Mouse (Mus musculus): ENCODE data around the gene Pcolce. TPM values are rescaled to one million over a fixed set of nuclear protein-coding genes. Genes with fewer than 3 reads are reported as not detected.
A peak's percentile ranks its signal among the peaks of the same experiment; 100 is the strongest.
"Not testable (repeated sequence)": the region's sequence is repeated elsewhere in the genome, so short reads cannot be mapped to it uniquely, and the experiment has no call there.

Pcolce gene
- polyA plus RNA-seq, 1 experiment from 2014 or later: 49.2 TPM

DNA sequence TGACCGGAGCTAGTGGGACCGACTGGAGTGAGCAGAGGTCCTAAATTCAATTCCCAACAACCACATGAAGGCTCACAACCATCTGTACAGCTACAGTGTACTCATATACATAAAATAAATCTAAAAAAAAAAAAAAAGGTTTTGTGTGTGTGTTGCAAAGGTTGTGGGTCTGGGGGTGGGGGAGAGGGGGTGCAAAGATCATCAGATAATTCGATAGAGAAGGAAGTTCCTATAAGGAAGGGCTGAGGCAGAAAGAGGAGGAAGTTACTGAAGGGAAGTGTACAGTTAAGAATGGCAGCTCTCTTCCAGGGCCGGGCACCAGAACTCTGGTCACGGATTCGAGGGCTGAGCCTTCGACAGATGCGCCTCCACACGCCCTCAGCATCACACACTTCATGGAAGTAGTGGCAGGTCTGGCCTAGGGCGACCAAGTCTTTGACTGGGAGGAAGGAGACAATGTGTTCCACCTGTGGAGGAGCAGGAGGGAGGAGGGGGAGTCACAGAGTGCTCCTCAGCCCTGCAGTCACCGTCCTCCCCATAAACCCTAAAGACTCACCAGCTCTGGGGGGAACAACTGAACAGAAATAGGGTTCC, 10.4 kb upstream of the Pcolce start:
- H3K9ac ChIP-seq (ENCODE audit: low read depth, low read length): no peak overlapping the region
- DNase-seq (ENCODE audit: low spot score) (no peak), ATAC-seq (replicated peaks; ENCODE audit: low FRiP score) (no peak)
- no peaks in the 10 kb centered on the region for H3K36me3 ChIP-seq (ENCODE audit: control insufficient read depth, insufficient read depth, low read length)
- no peak overlapping the region for H3K27ac ChIP-seq (ENCODE audit: low read depth, low read length)
- H3K4me1 ChIP-seq (replicated peaks; ENCODE audit: control insufficient read depth, insufficient read depth, low read length): peaks cover 5% of the 10 kb centered on the region; the same call in 1 of the 2 replicates
- H3K9me3 ChIP-seq (ENCODE audit: control insufficient read depth, low read length): no peaks in the 10 kb centered on the region
- H3K4me2 ChIP-seq: no peak overlapping the region
- no peak overlapping the region for H3K4me3 ChIP-seq (ENCODE audit: low read depth, low read length)
- no peaks in the 10 kb centered on the region for H3K27me3 ChIP-seq (replicated peaks; ENCODE audit: control insufficient read depth, insufficient read depth, low read length)
- WGBS: 61% methylated on average over 11 of the region's 11 CpGs

DNA sequence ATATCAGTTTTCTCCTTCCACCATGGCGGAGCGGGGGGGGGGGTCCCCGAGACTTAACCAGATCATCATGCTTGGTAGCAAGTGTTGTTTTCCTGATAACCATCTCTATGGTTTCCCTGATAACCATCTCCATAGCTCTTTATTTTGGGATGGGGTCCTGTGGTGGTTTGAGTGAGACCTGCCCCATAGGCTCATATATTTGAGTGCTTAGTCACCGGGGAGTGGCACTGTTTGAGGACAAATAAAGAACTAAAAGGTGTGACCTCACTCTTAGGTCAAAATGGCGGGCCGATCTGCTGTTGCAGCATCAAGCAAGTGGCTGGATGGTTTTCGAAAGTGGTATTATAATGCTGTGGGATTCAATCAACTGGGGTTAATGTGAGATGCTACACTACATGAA, 1.8 kb upstream of the Pcolce start:
- no peak overlapping the region for H3K4me3 ChIP-seq (ENCODE audit: low read depth, low read length)
- H3K9me3 ChIP-seq (ENCODE audit: control insufficient read depth, low read length): no peaks in the 10 kb centered on the region
- no peak overlapping the region for H3K27ac ChIP-seq (ENCODE audit: low read depth, low read length)
- H3K36me3 ChIP-seq (ENCODE audit: control insufficient read depth, insufficient read depth, low read length): no peaks in the 10 kb centered on the region
- DNase-seq (ENCODE audit: low spot score) (no peak), ATAC-seq (replicated peaks; ENCODE audit: low FRiP score) (no peak)
- peaks cover 13% of the 10 kb centered on the region for H3K4me1 ChIP-seq (replicated peaks; ENCODE audit: control insufficient read depth, insufficient read depth, low read length)
- H3K9ac ChIP-seq (ENCODE audit: low read depth, low read length): no peak overlapping the region
- H3K27me3 ChIP-seq (replicated peaks; ENCODE audit: control insufficient read depth, insufficient read depth, low read length): no peaks in the 10 kb centered on the region; the same call in 1 of the 2 replicates
- WGBS: 80% methylated on average over 7 of the region's 7 CpGs
- no peak overlapping the region for H3K4me2 ChIP-seq

DNA sequence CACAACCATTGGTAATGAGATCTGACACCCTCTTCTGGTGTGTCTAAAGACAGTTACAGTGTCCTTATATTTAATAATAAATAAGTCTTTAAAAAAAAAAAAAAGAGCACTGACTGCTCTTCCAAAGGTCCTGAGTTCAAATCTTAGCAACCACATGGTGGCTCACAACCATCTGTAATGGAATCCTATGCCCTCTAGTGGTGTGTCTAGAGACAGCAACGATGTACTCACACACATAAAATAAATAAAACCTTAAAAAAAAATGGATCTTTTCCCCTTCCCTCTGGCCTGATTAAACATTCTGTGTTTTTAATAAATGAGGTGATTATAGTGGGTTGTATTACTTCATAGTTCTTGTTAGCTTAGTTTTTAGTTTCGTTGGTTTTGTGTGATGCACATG, 1.3 kb upstream of the Pcolce start:
- not testable (repeated sequence) for H3K4me2 ChIP-seq; H3K9ac ChIP-seq (ENCODE audit: low read depth, low read length); H3K4me3 ChIP-seq (ENCODE audit: low read depth, low read length); ATAC-seq (replicated peaks; ENCODE audit: low FRiP score); DNase-seq (ENCODE audit: low spot score); H3K9me3 ChIP-seq (ENCODE audit: control insufficient read depth, low read length); H3K27me3 ChIP-seq (replicated peaks; ENCODE audit: control insufficient read depth, insufficient read depth, low read length); H3K36me3 ChIP-seq (ENCODE audit: control insufficient read depth, insufficient read depth, low read length); H3K27ac ChIP-seq (ENCODE audit: low read depth, low read length)
- peaks cover 13% of the 10 kb centered on the region for H3K4me1 ChIP-seq (replicated peaks; ENCODE audit: control insufficient read depth, insufficient read depth, low read length)
- WGBS: 86% methylated on average over 2 of the region's 2 CpGs

DNA sequence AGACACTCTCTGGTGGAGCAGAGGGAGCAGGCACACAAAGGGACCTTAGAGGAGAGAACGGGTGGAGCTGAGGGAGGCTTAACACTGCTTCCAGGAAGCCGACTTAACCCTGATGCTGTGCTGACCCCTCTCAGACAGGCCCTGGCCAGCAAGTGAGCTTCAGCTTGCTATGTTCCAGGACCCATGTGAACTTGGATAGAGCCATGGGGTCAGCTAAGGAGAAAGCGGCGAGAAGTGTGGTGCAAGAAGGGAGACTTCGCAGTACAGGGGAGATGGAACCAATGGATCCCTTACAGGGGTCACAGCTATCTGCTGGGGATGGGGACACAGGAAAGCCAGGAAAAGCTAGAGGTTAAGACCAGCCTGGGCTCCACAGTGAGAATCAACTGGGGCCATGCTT, 508 bp downstream of the Pcolce start:
- peaks cover 3% of the 10 kb centered on the region for H3K27me3 ChIP-seq (replicated peaks; ENCODE audit: control insufficient read depth, insufficient read depth, low read length)
- DNase-seq (ENCODE audit: low spot score): no peak

DNA sequence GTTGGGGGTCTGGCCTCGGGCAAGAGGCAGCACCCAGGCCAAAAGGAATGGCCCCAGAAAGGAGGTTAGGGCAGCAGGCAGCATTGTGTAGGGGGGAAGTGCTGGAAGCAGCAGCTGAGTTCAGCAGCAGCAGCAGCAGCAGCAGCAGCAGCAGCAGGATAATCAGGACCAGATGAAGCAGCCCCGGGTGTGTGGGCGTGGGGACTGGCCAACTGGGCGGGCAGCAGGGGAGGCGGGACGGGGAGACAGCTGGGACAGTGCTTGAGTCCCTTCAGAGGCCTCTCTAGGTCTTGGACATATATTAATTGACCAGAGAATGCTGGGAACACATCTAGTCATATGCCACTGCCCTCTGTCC, 2.4 kb downstream of the Pcolce start:
- Histone ChIP-seq H3K9ac (ENCODE audit: low read depth, low read length) (peak overlapping the region; percentile 50; the same call in 1 of the 2 replicates), H3K4me1 (replicated peaks; ENCODE audit: control insufficient read depth, insufficient read depth, low read length) (peaks cover 25% of the 10 kb centered on the region), H3K27ac (ENCODE audit: low read depth, low read length) (peak overlapping the region; percentile 79), H3K27me3 (replicated peaks; ENCODE audit: control insufficient read depth, insufficient read depth, low read length) (peaks cover 7% of the 10 kb centered on the region), H3K4me2 (peak overlapping the region; percentile 56), H3K9me3 (ENCODE audit: control insufficient read depth, low read length) (no peaks in the 10 kb centered on the region), H3K4me3 (ENCODE audit: low read depth, low read length) (peak overlapping the region; percentile 28), H3K36me3 (ENCODE audit: control insufficient read depth, insufficient read depth, low read length) (0 out of 2 replicates have a peak, but pooled peaks cover 3% of the 10 kb centered on the region)
- no peak; the same call in 1 of the 2 replicates for ATAC-seq (replicated peaks; ENCODE audit: low FRiP score)
- peak; percentile 60 for DNase-seq (ENCODE audit: low spot score)
- 9% methylated on average over 6 of the region's 6 CpGs for WGBS

More for the DNA sequence above, 508 bp downstream of the Pcolce start:
- H3K4me2 ChIP-seq: no peak overlapping the region
- no peaks in the 10 kb centered on the region for H3K9me3 ChIP-seq (ENCODE audit: control insufficient read depth, low read length)
- H3K4me1 ChIP-seq (replicated peaks; ENCODE audit: control insufficient read depth, insufficient read depth, low read length): peaks cover 21% of the 10 kb centered on the region
- WGBS: 67% methylated on average over 5 of the region's 5 CpGs
- ATAC-seq (replicated peaks; ENCODE audit: low FRiP score): no peak
- no peak overlapping the region for H3K4me3 ChIP-seq (ENCODE audit: low read depth, low read length)
- no peak overlapping the region for H3K9ac ChIP-seq (ENCODE audit: low read depth, low read length)
- H3K36me3 ChIP-seq (ENCODE audit: control insufficient read depth, insufficient read depth, low read length): no peaks in the 10 kb centered on the region
- H3K27ac ChIP-seq (ENCODE audit: low read depth, low read length): no peak overlapping the region; the same call in 1 of the 2 replicates

DNA sequence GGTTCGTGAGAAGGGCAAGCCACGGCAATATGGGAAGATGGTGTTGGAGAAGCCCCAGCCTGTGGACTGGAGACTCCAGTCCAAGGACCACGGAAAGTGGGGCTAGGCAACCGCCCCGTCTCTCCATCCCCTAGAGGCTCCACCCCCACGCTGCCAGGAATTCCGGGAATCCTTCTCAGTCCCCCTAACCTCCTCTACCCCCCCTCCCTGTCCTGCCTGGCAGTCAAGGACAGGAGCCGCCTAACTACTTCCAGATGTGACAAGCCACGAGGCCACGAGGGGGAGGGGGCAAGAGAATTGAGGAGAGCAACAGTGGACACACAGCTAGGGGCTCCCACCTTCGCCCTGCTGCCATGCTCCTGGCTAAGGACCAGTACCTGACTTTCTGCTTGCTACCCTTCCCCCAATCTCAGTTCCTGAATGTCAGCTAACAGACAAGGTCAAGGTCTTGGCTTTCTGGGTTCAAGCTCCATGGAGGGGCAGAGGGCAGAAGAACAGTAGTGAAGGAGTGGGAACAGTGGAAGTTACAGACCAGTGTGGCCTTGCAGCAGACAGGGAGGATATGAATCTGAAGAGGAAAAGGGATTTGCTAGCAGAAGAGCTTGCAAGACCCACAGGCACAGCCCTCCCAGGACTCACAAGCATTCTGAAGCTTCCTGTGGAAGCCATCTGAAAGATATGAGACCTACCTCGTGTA, 2.9 kb downstream of the Pcolce start:
- Histone ChIP-seq H3K4me1 (replicated peaks; ENCODE audit: control insufficient read depth, insufficient read depth, low read length) (peaks cover 28% of the 10 kb centered on the region), H3K36me3 (ENCODE audit: control insufficient read depth, insufficient read depth, low read length) (peaks cover 5% of the 10 kb centered on the region; the same call in 1 of the 2 replicates), H3K27me3 (replicated peaks; ENCODE audit: control insufficient read depth, insufficient read depth, low read length) (peaks cover 7% of the 10 kb centered on the region), H3K9me3 (ENCODE audit: control insufficient read depth, low read length) (no peaks in the 10 kb centered on the region), H3K4me3 (ENCODE audit: low read depth, low read length) (peak overlapping the region; percentile 28), H3K4me2 (peak overlapping the region; percentile 56), H3K27ac (ENCODE audit: low read depth, low read length) (peak overlapping the region; percentile 79), H3K9ac (ENCODE audit: low read depth, low read length) (peak overlapping the region; percentile 50; the same call in 1 of the 2 replicates)
- peak; percentile 55 for DNase-seq (ENCODE audit: low spot score)
- 21% methylated on average over 11 of the region's 12 CpGs for WGBS
- 0 out of 2 replicates have a peak, but pooled peaks have one; percentile 21 for ATAC-seq (replicated peaks; ENCODE audit: low FRiP score)

DNA sequence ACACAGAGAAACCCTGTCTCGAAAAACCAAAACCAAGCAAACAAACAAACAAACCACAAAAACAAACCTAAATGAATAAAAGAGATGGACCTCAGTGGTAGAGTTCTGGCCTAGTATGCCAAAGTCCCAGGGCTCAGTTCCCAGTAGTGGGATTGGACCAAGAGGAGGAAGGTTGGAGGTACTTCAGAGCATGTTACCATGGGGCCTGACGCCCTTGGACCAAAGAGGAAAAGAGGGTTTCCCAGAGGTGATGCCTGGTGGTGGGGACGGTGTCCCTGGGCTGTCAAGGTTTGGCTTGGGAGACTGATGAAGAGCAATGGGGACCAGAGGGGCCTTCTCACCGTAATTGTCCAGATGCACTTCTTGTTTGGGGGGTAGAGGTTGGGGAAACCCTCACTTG, 3.5 kb downstream of the Pcolce start:
- no peaks in the 10 kb centered on the region for H3K9me3 ChIP-seq (ENCODE audit: control insufficient read depth, low read length)
- peak overlapping the region; percentile 28 for H3K4me3 ChIP-seq (ENCODE audit: low read depth, low read length)
- DNase-seq (ENCODE audit: low spot score) (no peak), ATAC-seq (replicated peaks; ENCODE audit: low FRiP score) (no peak)
- WGBS: 60% methylated on average over 4 of the region's 4 CpGs
- 0 out of 2 replicates have a peak overlapping the region, but pooled peaks have one; percentile 3 for H3K9ac ChIP-seq (ENCODE audit: low read depth, low read length)
- peaks cover 7% of the 10 kb centered on the region for H3K27me3 ChIP-seq (replicated peaks; ENCODE audit: control insufficient read depth, insufficient read depth, low read length)
- H3K27ac ChIP-seq (ENCODE audit: low read depth, low read length): no peak overlapping the region
- peak overlapping the region; percentile 56 for H3K4me2 ChIP-seq
- H3K36me3 ChIP-seq (ENCODE audit: control insufficient read depth, insufficient read depth, low read length): peaks cover 7% of the 10 kb centered on the region; the same call in 1 of the 2 replicates
- H3K4me1 ChIP-seq (replicated peaks; ENCODE audit: control insufficient read depth, insufficient read depth, low read length): peaks cover 32% of the 10 kb centered on the region

DNA sequence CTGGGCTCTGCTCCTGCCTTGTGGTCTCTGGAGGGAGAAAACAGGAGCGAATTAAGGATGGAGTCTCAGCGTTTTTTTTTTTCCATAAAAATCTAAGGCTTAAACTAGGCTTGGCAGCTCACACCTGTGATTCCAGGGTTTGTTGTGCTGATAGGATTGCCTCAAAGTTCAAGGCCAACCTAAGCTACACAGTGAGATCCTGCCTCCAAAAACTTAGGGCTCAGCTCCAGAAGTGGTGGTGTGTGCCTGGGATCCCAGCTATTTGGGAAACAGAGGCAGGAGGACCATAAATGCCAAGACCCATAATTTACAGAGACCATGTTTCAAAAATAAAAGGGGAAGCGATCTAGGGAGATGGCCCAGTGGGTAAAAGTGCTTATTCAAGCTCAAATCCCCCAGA, 4.3 kb downstream of the Pcolce start:
- Histone ChIP-seq H3K9ac (ENCODE audit: low read depth, low read length) (no peak overlapping the region), H3K4me2 (no peak overlapping the region), H3K27ac (ENCODE audit: low read depth, low read length) (no peak overlapping the region), H3K4me3 (ENCODE audit: low read depth, low read length) (no peak overlapping the region), H3K27me3 (replicated peaks; ENCODE audit: control insufficient read depth, insufficient read depth, low read length) (peaks cover 7% of the 10 kb centered on the region), H3K36me3 (ENCODE audit: control insufficient read depth, insufficient read depth, low read length) (peaks cover 7% of the 10 kb centered on the region; the same call in 1 of the 2 replicates), H3K4me1 (replicated peaks; ENCODE audit: control insufficient read depth, insufficient read depth, low read length) (peaks cover 34% of the 10 kb centered on the region), H3K9me3 (ENCODE audit: control insufficient read depth, low read length) (no peaks in the 10 kb centered on the region)
- 67% methylated on average over 3 of the region's 3 CpGs for WGBS
- DNase-seq (ENCODE audit: low spot score) (no peak), ATAC-seq (replicated peaks; ENCODE audit: low FRiP score) (no peak)

Data from liver, embryonic 11.5 days (tissue).